Mouse (Mus musculus) stomach, postnatal 0 days (tissue): Measurements from ENCODE around the gene Zxdc. TPM values are rescaled to one million over a fixed set of nuclear protein-coding genes. Genes with fewer than 3 reads are reported as not detected.

ENCODE experiments used
- ATAC-seq: fragments of 200-750 bp; cut with Nextera tagmentation; 2 replicates; pipeline ENCODE4 v1.8.0; 2017; ENCODE audit not compliant: low FRiP score, low TSS enrichment
- DNase-seq: peaks from one replicate; pipeline ENCODE4 v3.0.0-alpha.2; 2016; ENCODE audit warnings: low spot score
- H3K27ac ChIP-seq: fragments of 300-500 bp; sonication (generic); replicated peaks from 2 replicates; pipeline ENCODE4 v1.5.1; 2014; ENCODE audit warnings: mild to moderate bottlenecking, control low read depth
- H3K27me3 ChIP-seq: fragments of 300-500 bp; sonication (generic); 2 replicates; pipeline ENCODE4 v1.6.1; 2014; ENCODE audit warnings: low read length; ENCODE audit not compliant: control insufficient read depth, insufficient read depth
- H3K36me3 ChIP-seq: fragments of 300-500 bp; sonication (generic); 2 replicates; pipeline ENCODE4 v1.6.1; 2014; ENCODE audit warnings: low read length, mixed read lengths; ENCODE audit not compliant: control insufficient read depth, insufficient read depth
- H3K4me1 ChIP-seq: fragments of 300-500 bp; sonication (generic); replicated peaks from 2 replicates; pipeline ENCODE4 v1.6.1; 2014; ENCODE audit warnings: antibody characterized with exemption; ENCODE audit not compliant: control insufficient read depth, insufficient read depth
- H3K4me2 ChIP-seq: fragments of 300-500 bp; sonication (generic); replicated peaks from 2 replicates; pipeline ENCODE4 v1.6.1; 2014; ENCODE audit warnings: low read depth, mild to moderate bottlenecking, control low read depth, moderate library complexity
- H3K4me3 ChIP-seq: fragments of 300-500 bp; sonication (generic); 2 replicates; pipeline ENCODE4 v1.5.1; 2014; ENCODE audit warnings: low read depth, low read length, control low read depth
- H3K9ac ChIP-seq: fragments of 300-500 bp; sonication (generic); 2 replicates; pipeline ENCODE4 v1.6.1; 2014; ENCODE audit warnings: mild to moderate bottlenecking, low read length, control low read depth, mixed read lengths
- H3K9me3 ChIP-seq: fragments of 300-500 bp; sonication (generic); 2 replicates; pipeline ENCODE4 v1.6.1; 2016; ENCODE audit warnings: low read length; ENCODE audit not compliant: control insufficient read depth
- CTCF ChIP-seq: IDR thresholded peaks from 2 replicates; pipeline ENCODE4 v1.5.1; 2016; ENCODE audit warnings: antibody characterized with exemption, low read depth, mild to moderate bottlenecking, moderate library complexity
- EP300 ChIP-seq: optimal IDR thresholded peaks from 2 replicates; pipeline ENCODE3; 2016; ENCODE audit warnings: antibody characterized with exemption
- WGBS: fragments of 180-500 bp; shearing (Covaris S2); extraction: QIAGEN DNeasy Blood & Tissue Kit; methylation state at CpG from one replicate; pipeline ENCODE4 v1.1.7; 2014; 5-methylcytosine and 5-hydroxymethylcytosine counted together
- polyA plus RNA-seq: library from polyadenylated mRNA; unstranded; fragments of >200 nt; fragmentation: Nextera tagmentation; extraction: Ambion mirVana; gene quantifications from 2 replicates; pipeline ENCODE4 v1.2.1, GENCODE M21; 2015

Zxdc gene
- polyA plus RNA-seq, 1 experiment from 2014 or later: 4.7 TPM

DNA sequence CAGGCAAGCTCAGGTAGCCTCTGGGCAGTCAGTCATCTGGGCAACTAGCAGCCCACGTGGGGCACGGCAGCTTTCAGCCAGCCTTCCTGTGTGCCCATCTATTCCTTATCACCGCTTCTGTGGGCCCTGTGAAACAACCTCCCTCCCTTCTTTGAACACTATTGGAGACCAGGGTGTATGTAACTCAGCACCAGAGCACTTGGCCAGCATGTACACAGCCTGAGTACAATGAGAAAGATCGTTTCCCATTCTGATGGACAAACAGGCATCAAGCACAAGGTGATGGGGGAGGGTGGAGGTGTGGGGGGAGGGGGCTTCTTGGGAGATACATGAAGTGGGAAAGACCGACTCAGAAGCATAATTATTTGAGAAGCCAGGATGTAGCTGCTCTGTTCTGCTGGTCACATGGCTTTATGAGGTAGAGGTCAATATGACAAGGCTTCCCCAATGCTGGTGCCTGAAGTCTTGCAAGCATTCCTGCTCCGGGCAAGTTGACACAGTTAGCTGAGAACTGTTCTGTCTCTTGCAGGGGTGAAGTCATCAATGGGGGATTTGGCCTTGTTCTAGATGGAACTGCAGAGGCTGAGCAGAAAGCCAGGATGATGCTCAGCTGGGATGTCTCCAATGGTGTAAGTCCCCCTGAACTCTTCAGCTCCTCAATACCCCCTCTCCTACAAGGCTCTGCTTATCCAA is 8.2 kb upstream of the Zxdc start:
- no peaks in the 10 kb centered on the region for H3K27me3 ChIP-seq
- H3K9ac ChIP-seq: no peak overlapping the region
- DNase-seq: no peak
- no peaks in the 10 kb centered on the region for H3K36me3 ChIP-seq
- WGBS: 73% methylated on average over 6 of the region's 6 CpGs
- peak overlapping the region; percentile 84; the same call in 1 of the 2 replicates for H3K27ac ChIP-seq
- H3K4me2 ChIP-seq: no peak overlapping the region
- no peak overlapping the region for H3K4me3 ChIP-seq
- H3K9me3 ChIP-seq: no peaks in the 10 kb centered on the region
- H3K4me1 ChIP-seq: peaks cover 8% of the 10 kb centered on the region; the same call in 1 of the 2 replicates
- ATAC-seq: no peak
- TF ChIP-seq CTCF: no peak
- no peak for TF ChIP-seq EP300

DNA sequence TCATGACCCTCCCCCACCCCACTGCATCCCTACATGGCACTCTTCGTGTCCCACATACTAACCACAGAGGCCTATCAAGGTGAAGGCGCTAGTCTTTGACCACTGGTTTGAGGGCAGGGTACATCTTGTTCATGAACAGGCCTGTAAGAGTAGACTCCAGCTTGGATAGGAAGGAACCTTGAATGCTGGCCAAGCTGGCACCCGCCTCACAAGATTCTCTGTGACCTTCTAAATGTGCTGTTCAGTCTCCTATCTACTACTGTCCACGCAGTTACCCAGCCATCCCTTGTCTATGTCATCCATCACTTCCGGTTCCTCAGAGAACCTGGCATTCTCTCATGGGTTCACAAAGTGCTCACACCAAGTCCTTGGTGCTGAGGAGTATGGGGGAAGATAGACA is 6.0 kb upstream of the Zxdc start:
- Histone ChIP-seq H3K4me1 (peaks cover 8% of the 10 kb centered on the region; the same call in 1 of the 2 replicates), H3K27ac (no peak overlapping the region), H3K9me3 (no peaks in the 10 kb centered on the region), H3K36me3 (no peaks in the 10 kb centered on the region), H3K4me3 (no peak overlapping the region), H3K27me3 (no peaks in the 10 kb centered on the region), H3K4me2 (no peak overlapping the region), H3K9ac (no peak overlapping the region)
- no peak for DNase-seq
- WGBS: 86% methylated on average over 5 of the region's 5 CpGs
- ATAC-seq: no peak
- TF ChIP-seq EP300: no peak

- peak; percentile 67 for ATAC-seq
Measured at GRCm38 (mm10) chr6:90369725-90370553, 647 bp downstream of the Zxdc start.

GRCm38 (mm10) chr6:90374647-90375046 is 5.4 kb downstream of the Zxdc start:
- no peak overlapping the region for H3K4me2 ChIP-seq
- ATAC-seq (no peak), DNase-seq (no peak)
- no peak overlapping the region for H3K27ac ChIP-seq
- WGBS: 77% methylated on average over 4 of the region's 4 CpGs
- no peaks in the 10 kb centered on the region for H3K27me3 ChIP-seq
- TF ChIP-seq CTCF: no peak
- TF ChIP-seq EP300: no peak
- H3K36me3 ChIP-seq: peaks cover 32% of the 10 kb centered on the region
- H3K9me3 ChIP-seq: no peaks in the 10 kb centered on the region
- no peak overlapping the region for H3K4me3 ChIP-seq
- H3K4me1 ChIP-seq: 0 out of 2 replicates have a peak, but pooled peaks cover 3% of the 10 kb centered on the region
- H3K9ac ChIP-seq: no peak overlapping the region

More at GRCm38 (mm10) chr6:90369725-90370553, 647 bp downstream of the Zxdc start:
- peak overlapping the region; percentile 87 for H3K9ac ChIP-seq
- H3K36me3 ChIP-seq: peaks cover 11% of the 10 kb centered on the region
- H3K9me3 ChIP-seq: no peaks in the 10 kb centered on the region
- H3K4me2 ChIP-seq: peak overlapping the region; percentile 98
- H3K27me3 ChIP-seq: no peaks in the 10 kb centered on the region
- peak; percentile 69 for DNase-seq
- H3K4me3 ChIP-seq: peak overlapping the region; percentile 92
- TF ChIP-seq EP300 (no peak), CTCF (no peak)
- WGBS: under 1% methylated on average over 75 of the region's 98 CpGs
- 0 out of 2 replicates have a peak, but pooled peaks cover 3% of the 10 kb centered on the region for H3K4me1 ChIP-seq
- H3K27ac ChIP-seq: peak overlapping the region; percentile 91

DNA sequence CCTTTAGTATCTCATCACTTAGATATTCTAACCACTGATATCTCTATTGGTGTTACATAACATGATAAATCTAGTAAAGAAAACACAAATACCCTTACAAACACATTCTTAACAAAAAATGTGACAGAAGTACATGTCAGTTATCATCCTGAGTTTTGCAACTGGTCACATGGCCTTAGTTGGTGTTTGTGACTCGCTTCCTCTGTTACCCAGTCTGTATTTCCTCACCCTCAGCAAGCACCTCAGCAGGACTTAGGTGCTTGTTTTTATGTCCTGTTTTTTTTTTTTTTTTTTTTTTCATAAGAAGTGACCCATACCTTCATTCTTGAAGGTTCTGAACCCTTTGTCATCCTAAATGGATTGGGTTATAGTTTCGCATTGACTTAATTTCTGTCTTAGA is 8.4 kb downstream of the Zxdc start:
- TF ChIP-seq CTCF (no peak), EP300 (no peak)
- 95% methylated on average over 2 of the region's 2 CpGs for WGBS
- no peak overlapping the region for H3K27ac ChIP-seq
- H3K9ac ChIP-seq: no peak overlapping the region
- H3K9me3 ChIP-seq: no peaks in the 10 kb centered on the region
- DNase-seq (no peak), ATAC-seq (no peak)
- H3K4me2 ChIP-seq: no peak overlapping the region
- H3K4me3 ChIP-seq: no peak overlapping the region
- peaks cover 42% of the 10 kb centered on the region for H3K36me3 ChIP-seq
- H3K27me3 ChIP-seq: no peaks in the 10 kb centered on the region
- no peaks in the 10 kb centered on the region for H3K4me1 ChIP-seq

DNA sequence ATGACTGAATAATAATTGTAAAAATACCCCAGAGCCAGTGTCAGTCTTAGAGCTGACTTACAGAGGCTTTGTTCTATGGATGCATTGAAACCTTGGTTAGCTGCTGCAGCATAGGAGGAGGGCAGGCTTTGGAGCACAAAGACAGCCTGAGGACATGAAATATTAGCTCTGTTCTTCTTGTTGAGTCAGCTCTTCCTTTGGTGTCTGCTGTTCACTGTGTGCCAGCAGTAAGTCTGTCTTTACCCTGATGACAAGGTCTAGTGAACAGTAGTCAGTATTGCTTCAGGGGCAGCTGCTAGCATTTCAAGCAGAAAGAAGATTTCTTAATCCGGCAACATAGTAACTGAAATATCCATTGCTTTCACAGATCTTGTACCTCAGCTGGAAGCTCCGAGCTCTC is 12.2 kb downstream of the Zxdc start:
- Histone ChIP-seq H3K4me1 (no peaks in the 10 kb centered on the region), H3K9me3 (no peaks in the 10 kb centered on the region), H3K36me3 (peaks cover 33% of the 10 kb centered on the region), H3K9ac (no peak overlapping the region), H3K4me2 (no peak overlapping the region), H3K27ac (no peak overlapping the region), H3K27me3 (no peaks in the 10 kb centered on the region), H3K4me3 (no peak overlapping the region)
- 96% methylated on average over 2 of the region's 2 CpGs for WGBS
- TF ChIP-seq EP300: no peak
- TF ChIP-seq CTCF: no peak
- ATAC-seq (no peak), DNase-seq (no peak)
